Mouse (Mus musculus): Measurements from ENCODE around the gene Eif4e. TPM values are rescaled to one million over a fixed set of nuclear protein-coding genes. Genes with fewer than 3 reads are reported as not detected.

Gene Eif4e
- polyA plus RNA-seq, 2 experiments: 74.4 to 180 TPM

- no peak for DNase-seq (ENCODE audit: low read depth in 3 of 3, low spot score in 3 of 3)
- Histone ChIP-seq H3K36me3 (replicated peaks; ENCODE audit: control insufficient read depth, insufficient read depth, low read depth) (no peaks in the 10 kb centered on the region), H3K27me3 (ENCODE audit: control insufficient read depth, insufficient read depth, low read length) (no peaks in the 10 kb centered on the region), H3K27ac (no peak overlapping the region), H3K9ac (replicated peaks) (no peak overlapping the region), H3K4me2 (ENCODE audit: low read depth) (no peak overlapping the region), H3K4me1 (replicated peaks; ENCODE audit: control insufficient read depth in 2 of 2, insufficient read depth in 2 of 2, low read length in 1 of 2) (no peaks in the 10 kb centered on the region), H3K4me3 (ENCODE audit: insufficient read depth in 1 of 2, low read depth in 2 of 2, low read length in 2 of 2) (no peak overlapping the region), H3K9me3 (ENCODE audit: control insufficient read depth, low read length) (no peaks in the 10 kb centered on the region; the same call in 1 of the 2 replicates)
- 62% methylated on average over 9 of the region's 9 CpGs for WGBS (ENCODE audit: insufficient replicate concordance)
- no peak for TF ChIP-seq CTCF (IDR thresholded peaks at IDR 0.05; ENCODE audit: low read depth)
- TF ChIP-seq EP300 (IDR thresholded peaks at IDR 0.05; ENCODE audit: low read depth): no peak
- ATAC-seq (ENCODE audit: insufficient read depth): no peak
These were observed 62.0 kb downstream of the Eif4e start for GRCm38 (mm10) chr3:138588001-138588400.

DNA sequence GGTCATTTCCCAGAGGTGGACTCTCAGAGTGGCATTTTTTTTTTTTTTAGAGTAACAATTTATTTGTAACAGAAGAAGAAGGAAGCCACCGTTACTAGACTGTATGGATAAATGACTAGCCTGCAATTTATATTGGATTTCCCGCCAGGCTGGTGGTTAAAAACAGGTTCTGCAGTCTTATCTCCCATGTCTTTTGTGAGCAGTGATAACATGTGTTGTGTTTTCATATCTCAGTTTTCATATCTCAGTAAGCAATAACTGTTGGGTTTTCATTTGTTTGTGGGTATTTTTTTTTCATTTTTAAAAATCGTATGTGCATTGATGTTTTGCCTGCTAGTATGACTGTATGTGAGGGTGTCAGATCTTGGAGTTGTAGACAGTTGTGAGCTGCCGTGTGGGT, 65.0 kb downstream of the Eif4e start:
- Histone ChIP-seq H3K4me1 (replicated peaks; ENCODE audit: control insufficient read depth in 2 of 2, insufficient read depth in 2 of 2, low read length in 1 of 2) (no peaks in the 10 kb centered on the region), H3K9me3 (ENCODE audit: control insufficient read depth, low read length) (no peaks in the 10 kb centered on the region), H3K9ac (replicated peaks) (no peak overlapping the region), H3K4me3 (ENCODE audit: insufficient read depth in 1 of 2, low read depth in 2 of 2, low read length in 2 of 2) (no peak overlapping the region), H3K4me2 (ENCODE audit: low read depth) (no peak overlapping the region), H3K27me3 (ENCODE audit: control insufficient read depth, insufficient read depth, low read length) (no peaks in the 10 kb centered on the region), H3K27ac (no peak overlapping the region), H3K36me3 (replicated peaks; ENCODE audit: control insufficient read depth, insufficient read depth, low read depth) (no peaks in the 10 kb centered on the region)
- DNase-seq (ENCODE audit: low read depth in 3 of 3, low spot score in 3 of 3): no peak
- ATAC-seq (ENCODE audit: insufficient read depth): no peak
- 69% methylated on average over 4 of the region's 4 CpGs for WGBS (ENCODE audit: insufficient replicate concordance)
- TF ChIP-seq CTCF (IDR thresholded peaks at IDR 0.05; ENCODE audit: low read depth) (no peak), EP300 (IDR thresholded peaks at IDR 0.05; ENCODE audit: low read depth) (no peak)

- Histone ChIP-seq H3K27me3 (ENCODE audit: control insufficient read depth, insufficient read depth, low read length) (no peaks in the 10 kb centered on the region), H3K4me1 (replicated peaks; ENCODE audit: control insufficient read depth in 2 of 2, insufficient read depth in 2 of 2, low read length in 1 of 2) (no peaks in the 10 kb centered on the region), H3K4me2 (ENCODE audit: low read depth) (no peak overlapping the region), H3K4me3 (ENCODE audit: insufficient read depth in 1 of 2, low read depth in 2 of 2, low read length in 2 of 2) (no peak overlapping the region), H3K36me3 (replicated peaks; ENCODE audit: control insufficient read depth, insufficient read depth, low read depth) (no peaks in the 10 kb centered on the region), H3K27ac (no peak overlapping the region), H3K9ac (replicated peaks) (no peak overlapping the region), H3K9me3 (ENCODE audit: control insufficient read depth, low read length) (no peaks in the 10 kb centered on the region)
- WGBS (ENCODE audit: insufficient replicate concordance): 60% methylated on average over 7 of the region's 7 CpGs
- no peak for ATAC-seq (ENCODE audit: insufficient read depth)
- no peak for DNase-seq (ENCODE audit: low read depth in 3 of 3, low spot score in 3 of 3)
- no peak for TF ChIP-seq EP300 (IDR thresholded peaks at IDR 0.05; ENCODE audit: low read depth)
These were observed 65.9 kb downstream of the Eif4e start for GRCm38 (mm10) chr3:138591806-138592365.

DNA sequence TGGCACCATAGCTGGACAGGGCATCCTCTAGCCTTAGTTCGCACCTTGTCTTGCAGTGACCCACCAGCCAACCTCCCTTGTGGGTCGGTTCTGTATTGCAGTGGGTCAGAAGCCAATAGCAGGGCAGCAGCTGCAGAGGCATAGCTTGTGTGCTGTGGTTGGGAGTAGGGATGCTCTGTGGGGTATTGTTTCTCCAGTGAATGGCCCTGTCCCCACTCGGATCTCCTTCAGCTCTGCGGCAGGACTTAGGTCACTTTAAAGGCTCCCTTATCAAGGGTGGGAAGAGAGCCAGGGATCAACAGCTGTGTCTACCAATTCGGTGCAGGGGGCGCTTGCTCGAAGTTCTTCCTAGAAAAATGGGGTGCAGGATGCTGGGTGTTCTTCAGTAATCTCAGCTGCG, 67.2 kb downstream of the Eif4e start:
- Histone ChIP-seq H3K4me2 (ENCODE audit: low read depth) (no peak overlapping the region), H3K4me1 (replicated peaks; ENCODE audit: control insufficient read depth in 2 of 2, insufficient read depth in 2 of 2, low read length in 1 of 2) (no peaks in the 10 kb centered on the region), H3K4me3 (ENCODE audit: insufficient read depth in 1 of 2, low read depth in 2 of 2, low read length in 2 of 2) (no peak overlapping the region), H3K9ac (replicated peaks) (no peak overlapping the region), H3K36me3 (replicated peaks; ENCODE audit: control insufficient read depth, insufficient read depth, low read depth) (no peaks in the 10 kb centered on the region), H3K27me3 (ENCODE audit: control insufficient read depth, insufficient read depth, low read length) (no peaks in the 10 kb centered on the region), H3K9me3 (ENCODE audit: control insufficient read depth, low read length) (no peaks in the 10 kb centered on the region), H3K27ac (no peak overlapping the region)
- TF ChIP-seq EP300 (IDR thresholded peaks at IDR 0.05; ENCODE audit: low read depth) (no peak), CTCF (IDR thresholded peaks at IDR 0.05; ENCODE audit: low read depth) (no peak)
- DNase-seq (ENCODE audit: low read depth in 3 of 3, low spot score in 3 of 3): no peak
- no peak for ATAC-seq (ENCODE audit: insufficient read depth)
- WGBS (ENCODE audit: insufficient replicate concordance): 66% methylated on average over 8 of the region's 8 CpGs

DNA sequence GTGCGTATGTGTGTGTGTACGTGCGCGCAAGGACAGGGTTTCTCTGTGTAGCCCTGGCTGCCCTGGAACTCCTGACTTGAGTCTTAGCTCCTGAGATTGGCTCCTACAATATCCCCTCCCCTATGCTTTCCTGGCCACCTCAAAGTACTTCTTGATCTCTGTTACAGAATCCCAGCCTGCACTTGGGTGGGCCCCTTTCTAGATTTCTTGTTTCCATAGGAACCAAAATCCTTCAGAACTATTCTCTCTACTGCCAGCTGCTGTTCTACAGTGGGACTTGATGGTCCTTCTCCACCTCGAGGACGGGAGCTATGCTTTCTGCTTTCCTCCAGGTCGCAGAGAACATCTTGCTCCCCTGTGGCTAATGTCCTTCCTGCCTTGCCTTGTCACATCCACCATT, 67.9 kb downstream of the Eif4e start:
- Histone ChIP-seq H3K9ac (replicated peaks) (no peak overlapping the region), H3K36me3 (replicated peaks; ENCODE audit: control insufficient read depth, insufficient read depth, low read depth) (no peaks in the 10 kb centered on the region), H3K4me3 (ENCODE audit: insufficient read depth in 1 of 2, low read depth in 2 of 2, low read length in 2 of 2) (no peak overlapping the region), H3K4me2 (ENCODE audit: low read depth) (no peak overlapping the region), H3K27ac (no peak overlapping the region), H3K4me1 (replicated peaks; ENCODE audit: control insufficient read depth in 2 of 2, insufficient read depth in 2 of 2, low read length in 1 of 2) (no peaks in the 10 kb centered on the region), H3K9me3 (ENCODE audit: control insufficient read depth, low read length) (no peaks in the 10 kb centered on the region), H3K27me3 (ENCODE audit: control insufficient read depth, insufficient read depth, low read length) (no peaks in the 10 kb centered on the region)
- ATAC-seq (ENCODE audit: insufficient read depth) (no peak), DNase-seq (ENCODE audit: low read depth in 3 of 3, low spot score in 3 of 3) (no peak)
- no peak for TF ChIP-seq EP300 (IDR thresholded peaks at IDR 0.05; ENCODE audit: low read depth)
- TF ChIP-seq CTCF (IDR thresholded peaks at IDR 0.05; ENCODE audit: low read depth): no peak
- WGBS (ENCODE audit: insufficient replicate concordance): 69% methylated on average over 7 of the region's 7 CpGs
